In the genomic region with DNA sequence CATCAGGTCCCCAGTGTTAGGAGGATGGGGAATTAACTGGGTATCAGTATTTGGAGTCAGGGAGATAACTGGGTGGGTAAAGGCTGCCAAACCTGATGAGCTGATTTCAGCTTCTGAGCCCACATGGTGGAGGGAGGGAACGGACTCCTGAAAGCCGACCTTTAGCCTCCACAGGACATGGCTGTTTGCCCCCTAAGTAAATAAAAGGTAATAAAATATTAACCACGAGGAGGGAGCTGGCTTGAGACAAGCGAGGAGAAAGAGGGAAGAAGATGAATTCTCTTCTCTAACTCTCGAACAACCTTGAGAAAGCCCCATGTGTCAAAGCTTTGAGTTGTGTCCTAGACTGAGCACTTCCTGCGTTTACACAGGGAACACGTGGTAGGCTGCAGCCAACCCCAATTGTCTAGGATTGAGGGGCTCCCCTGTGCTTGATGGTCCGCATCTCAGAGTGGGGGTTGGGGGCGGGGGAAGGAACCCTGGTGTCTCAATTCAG, we compare ENCODE assay signal across 9 mouse cellular contexts. TPM values are rescaled to one million over a fixed set of nuclear protein-coding genes. Genes with fewer than 3 reads are reported as not detected.
DNase-seq lines count a peak whose midpoint lies in the region; ATAC-seq lines count a peak whose summit lies in the region.
"Had no signal": no experiment of that assay in that cellular context is flagged by ENCODE, and none has a peak within 500 bp of the region (broad histone marks: within the 10 kb centered on the region; RNA-seq: fewer than 3 reads in every experiment).

No protein-coding gene starts in this region.

- H3K9ac ChIP-seq in forebrain, embryonic 15.5 days (replicated peaks), result no peak overlapping the region
- no peak overlapping the region for H3K9ac ChIP-seq in liver, embryonic 15.5 days

- H3K36me3 ChIP-seq in forebrain, embryonic 15.5 days, result no peaks in the 10 kb centered on the region
- H3K36me3 ChIP-seq in forebrain, embryonic 10.5 days (replicated peaks), result no peaks in the 10 kb centered on the region
- no peaks in the 10 kb centered on the region for H3K36me3 ChIP-seq in liver, embryonic 15.5 days (replicated peaks)

- WGBS in forebrain, embryonic 15.5 days, result 46% methylated on average over 9 of the region's 9 CpGs
- WGBS in forebrain, embryonic 10.5 days, result 41% methylated on average over 9 of the region's 9 CpGs
- 38% methylated on average over 9 of the region's 9 CpGs for WGBS in liver, embryonic 15.5 days (ENCODE audit: insufficient replicate concordance)

- ATAC-seq in forebrain, embryonic 15.5 days (replicated peaks), result 0 out of 2 replicates have a peak, but pooled peaks have one; percentile 48
- ATAC-seq in liver, embryonic 15.5 days (ENCODE audit: insufficient read depth), result peak; percentile 35; the same call in 1 of the 2 replicates
- ATAC-seq in frontal cortex, adult (ENCODE audit: low TSS enrichment), result no peak

- peaks cover 24% of the 10 kb centered on the region for H3K27me3 ChIP-seq in forebrain, embryonic 15.5 days
- peaks cover 52% of the 10 kb centered on the region for H3K27me3 ChIP-seq in forebrain, embryonic 10.5 days (ENCODE audit: poor library complexity, severe bottlenecking)
- 0 out of 2 replicates have a peak, but pooled peaks cover 3% of the 10 kb centered on the region for H3K27me3 ChIP-seq in liver, embryonic 15.5 days

- 0 out of 2 replicates have a peak, but pooled peaks cover 5% of the 10 kb centered on the region for H3K4me1 ChIP-seq in forebrain, embryonic 15.5 days
- H3K4me1 ChIP-seq in forebrain, embryonic 10.5 days, result peaks cover 28% of the 10 kb centered on the region
- peaks cover 29% of the 10 kb centered on the region for H3K4me1 ChIP-seq in liver, embryonic 15.5 days (replicated peaks)

- peak overlapping the region; percentile 59; the same call in 1 of the 2 replicates for H3K4me2 ChIP-seq in forebrain, embryonic 15.5 days (replicated peaks)
- H3K4me2 ChIP-seq in liver, embryonic 15.5 days, result peak overlapping the region; percentile 57

- DNase-seq in forebrain, embryonic 10.5 days (ENCODE audit: extremely low spot score, low spot score), result no peak
- peak; percentile 47 for DNase-seq in thymus, postnatal 0 days (ENCODE audit: low spot score)
- DNase-seq in thymus, adult 18-20 months, result no peak
- no peak for DNase-seq in embryo, embryonic 9.5 days (ENCODE audit: extremely low spot score)
- no peak for DNase-seq in frontal cortex, postnatal 36 days (ENCODE audit: low spot score in 2 of 2)

- H3K27ac ChIP-seq in forebrain, embryonic 15.5 days (replicated peaks), result no peak overlapping the region
- no peak overlapping the region for H3K27ac ChIP-seq in forebrain, embryonic 10.5 days
- H3K27ac ChIP-seq in liver, embryonic 15.5 days (replicated peaks), result peak overlapping the region; percentile 61

- peak overlapping the region; percentile 48 for H3K4me3 ChIP-seq in forebrain, embryonic 15.5 days
- H3K4me3 ChIP-seq in forebrain, embryonic 10.5 days, result no peak overlapping the region; the same call in 1 of the 2 replicates
- H3K4me3 ChIP-seq in liver, embryonic 15.5 days (replicated peaks), result no peak overlapping the region

- H3K9me3 ChIP-seq in forebrain, embryonic 15.5 days, result no peaks in the 10 kb centered on the region
- H3K9me3 ChIP-seq in forebrain, embryonic 10.5 days, result no peaks in the 10 kb centered on the region
- no peaks in the 10 kb centered on the region for H3K9me3 ChIP-seq in liver, embryonic 15.5 days (replicated peaks)

RNA-seq across cellular contexts. Expression of a gene that starts 2.9 kb away (rescaled TPM):
- polyA plus RNA-seq in forebrain, embryonic 15.5 days (2015; fragmentation: Nextera tagmentation; extraction: Ambion mirVana), result 4.1 and 4.6 TPM in 2 replicates
- 5.9 and 6.1 TPM in 2 replicates for polyA plus RNA-seq in forebrain, embryonic 10.5 days (2016; fragmentation: Nextera tagmentation; extraction: Ambion mirVana)
- polyA plus RNA-seq in thymus, postnatal 0 days (2015; fragmentation: Nextera tagmentation; extraction: Ambion mirVana), result 148 and 170 TPM in 2 replicates
- 5.4 and 6.8 TPM in 2 replicates for polyA plus RNA-seq in liver, embryonic 15.5 days (2015; fragmentation: Nextera tagmentation; extraction: Ambion mirVana)

RNA-seq across cellular contexts. Expression of a gene that starts 4.2 kb away (rescaled TPM):
- 0.86 and 1.2 TPM in 2 replicates for polyA plus RNA-seq in forebrain, embryonic 15.5 days (2015; fragmentation: Nextera tagmentation; extraction: Ambion mirVana)
- 0.62 and 1.0 TPM in 2 replicates for polyA plus RNA-seq in forebrain, embryonic 10.5 days (2016; fragmentation: Nextera tagmentation; extraction: Ambion mirVana)
- polyA plus RNA-seq in thymus, postnatal 0 days (2015; fragmentation: Nextera tagmentation; extraction: Ambion mirVana), result 23.7 and 29.6 TPM in 2 replicates
- 2.7 and 3.1 TPM in 2 replicates for polyA plus RNA-seq in liver, embryonic 15.5 days (2015; fragmentation: Nextera tagmentation; extraction: Ambion mirVana)

RNA-seq across cellular contexts. Expression of a gene that starts 23.3 kb away (rescaled TPM):
- not detected in 2 replicates for polyA plus RNA-seq in forebrain, embryonic 15.5 days (2015; fragmentation: Nextera tagmentation; extraction: Ambion mirVana)
- not detected in 2 replicates for polyA plus RNA-seq in forebrain, embryonic 10.5 days (2016; fragmentation: Nextera tagmentation; extraction: Ambion mirVana)
- polyA plus RNA-seq in thymus, postnatal 0 days (2015; fragmentation: Nextera tagmentation; extraction: Ambion mirVana), result 6.5 and 6.7 TPM in 2 replicates
- 0.07 TPM in 1 of 2 replicates, not detected in the other for polyA plus RNA-seq in liver, embryonic 15.5 days (2015; fragmentation: Nextera tagmentation; extraction: Ambion mirVana)
- polyA plus RNA-seq: embryonic facial prominence, embryonic 14.5 days had no signal

RNA-seq across cellular contexts. Expression of a gene that starts 23.4 kb away (rescaled TPM):
- 1.2 TPM in 1 of 2 replicates, not detected in the other for polyA plus RNA-seq in forebrain, embryonic 15.5 days (2015; fragmentation: Nextera tagmentation; extraction: Ambion mirVana)
- polyA plus RNA-seq in forebrain, embryonic 10.5 days (2016; fragmentation: Nextera tagmentation; extraction: Ambion mirVana), result not detected in 2 replicates
- polyA plus RNA-seq in thymus, postnatal 0 days (2015; fragmentation: Nextera tagmentation; extraction: Ambion mirVana), result 11.0 and 13.9 TPM in 2 replicates
- polyA plus RNA-seq in liver, embryonic 15.5 days (2015; fragmentation: Nextera tagmentation; extraction: Ambion mirVana), result 0.97 TPM in 1 of 2 replicates, not detected in the other
- polyA plus RNA-seq: embryonic facial prominence, embryonic 14.5 days had no signal

RNA-seq across cellular contexts. Expression of a gene that starts 28.9 kb away (rescaled TPM):
- polyA plus RNA-seq in forebrain, embryonic 15.5 days (2015; fragmentation: Nextera tagmentation; extraction: Ambion mirVana), result not detected in 2 replicates
- not detected in 2 replicates for polyA plus RNA-seq in forebrain, embryonic 10.5 days (2016; fragmentation: Nextera tagmentation; extraction: Ambion mirVana)
- 3.6 and 5.3 TPM in 2 replicates for polyA plus RNA-seq in thymus, postnatal 0 days (2015; fragmentation: Nextera tagmentation; extraction: Ambion mirVana)
- 0.05 and 0.30 TPM in 2 replicates for polyA plus RNA-seq in liver, embryonic 15.5 days (2015; fragmentation: Nextera tagmentation; extraction: Ambion mirVana)
- polyA plus RNA-seq: embryonic facial prominence, embryonic 14.5 days had no signal

Comparison
In these comparisons a context has a peak if more than half of its experiments do, and no peak if none do; other contexts are left out.
1. RNA of a gene that starts 2.9 kb away (polyA plus RNA-seq): 148 to 170 TPM in thymus, postnatal 0 days; 5.9 to 6.1 TPM in forebrain, embryonic 10.5 days, 5.4 to 6.8 TPM in liver, embryonic 15.5 days and 4.1 to 4.6 TPM in forebrain, embryonic 15.5 days; every median in the first group is over 10 times any median in the second.